Mouse (Mus musculus): ENCODE data around the gene Mlst8. TPM values are rescaled to one million over a fixed set of nuclear protein-coding genes. Genes with fewer than 3 reads are reported as not detected.

Mlst8 gene
- total and polyA plus RNA-seq, 3 experiments, result 10.0 to 24.7 (median 14.0) TPM

- no peaks in the 10 kb centered on the region for H3K27me3 ChIP-seq (replicated peaks)
- H3K27ac ChIP-seq (ENCODE audit: insufficient read depth, low read depth), result no peak overlapping the region
- H3K4me1 ChIP-seq (ENCODE audit: control insufficient read depth in 1 of 2, insufficient read depth in 2 of 2), result peaks cover 12 to 30% of the 10 kb centered on the region in 2 experiments; a peak in 3 of 4 replicates
- in situ Hi-C loops (cut with MboI; ENCODE audit: low pct_ligation_motif_present, low pct_unique_long_range_greater_than_20kb, low sequenced_read_pairs), result loop anchor here (5.0 kb wide), 1 partner anchor 55 kb away; the partner anchor contains the start of gene Rab26
- no peak overlapping the region for H3K4me3 ChIP-seq (replicated peaks in 1 of 3; ENCODE audit: low read depth in 2 of 3, low read length in 2 of 3, poor library complexity in 1 of 3)
- TF ChIP-seq BHLHE40 (IDR thresholded peaks at IDR 0.05; ENCODE audit: low read depth, low read length), result no peak
- no peak for TF ChIP-seq MAZ (IDR thresholded peaks at IDR 0.05; ENCODE audit: low read depth, low read length)
- no peak for TF ChIP-seq UBTF (IDR thresholded peaks at IDR 0.05; ENCODE audit: low read depth, low read length)
- no peak for TF ChIP-seq EP300 (IDR thresholded peaks at IDR 0.05; ENCODE audit: low read length)
- TF ChIP-seq RCOR1 (conservative IDR thresholded peaks at IDR 0.05; ENCODE audit: low read depth, low read length), result no peak
- TF ChIP-seq GABPA (IDR thresholded peaks at IDR 0.05; ENCODE audit: insufficient replicate concordance, low read depth, low read length), result no peak
- no peak for TF ChIP-seq ZMIZ1 (IDR thresholded peaks at IDR 0.05; ENCODE audit: low read depth, low read length)
- H3K4me2 ChIP-seq (ENCODE audit: insufficient read depth, low read depth, poor library complexity, severe bottlenecking), result no peak overlapping the region
- H3K36me3 ChIP-seq (replicated peaks in 1 of 2; ENCODE audit: control insufficient read depth in 1 of 2, insufficient read depth in 1 of 2, low read length in 1 of 2), result peaks cover 39 to 56% of the 10 kb centered on the region in 2 experiments
- H3K9me3 ChIP-seq (replicated peaks; ENCODE audit: low read length), result no peaks in the 10 kb centered on the region
- H3K79me2 ChIP-seq (replicated peaks; ENCODE audit: control insufficient read depth, extremely low read depth, insufficient read depth, poor library complexity, severe bottlenecking), result no peaks in the 10 kb centered on the region
- dilution Hi-C loops (cut with MboI; ENCODE audit: extremely low pct_ligation_motif_present, extremely low pct_unique_long_range_greater_than_20kb, low sequenced_read_pairs), result no loop called here
- DNase-seq (ENCODE audit: extremely low read depth), result no peak
- peak overlapping the region; percentile 61; the same call in 1 of the 2 replicates for H3K9ac ChIP-seq (ENCODE audit: insufficient read depth, low read depth)
These were observed 1.6 kb downstream of the Mlst8 start for GRCm38 (mm10) chr17:24477053-24477984.

- H3K36me3 ChIP-seq (replicated peaks in 1 of 2; ENCODE audit: control insufficient read depth in 1 of 2, insufficient read depth in 1 of 2, low read length in 1 of 2), result peaks cover 39 to 62% of the 10 kb centered on the region in 2 experiments
- peaks cover 12 to 38% of the 10 kb centered on the region in 2 experiments; a peak in 3 of 4 replicates for H3K4me1 ChIP-seq (ENCODE audit: control insufficient read depth in 1 of 2, insufficient read depth in 2 of 2)
- in situ Hi-C loops (cut with MboI; ENCODE audit: low pct_ligation_motif_present, low pct_unique_long_range_greater_than_20kb, low sequenced_read_pairs), result loop anchor here (5.0 kb wide), 1 partner anchor 56 kb away; the partner anchor contains the start of gene Rab26
- DNase-seq (ENCODE audit: extremely low read depth), result no peak
- H3K27ac ChIP-seq (ENCODE audit: insufficient read depth, low read depth), result no peak overlapping the region
- no peak overlapping the region for H3K4me3 ChIP-seq (replicated peaks in 1 of 3; ENCODE audit: low read depth in 2 of 3, low read length in 2 of 3, poor library complexity in 1 of 3)
- H3K9me3 ChIP-seq (replicated peaks; ENCODE audit: low read length), result no peaks in the 10 kb centered on the region
- peaks cover 2% of the 10 kb centered on the region; the same call in 1 of the 2 replicates for H3K79me2 ChIP-seq (replicated peaks; ENCODE audit: control insufficient read depth, extremely low read depth, insufficient read depth, poor library complexity, severe bottlenecking)
- TF ChIP-seq EP300 (IDR thresholded peaks at IDR 0.05; ENCODE audit: low read length), result no peak
- no peak for TF ChIP-seq ZNF384 (IDR thresholded peaks at IDR 0.05; ENCODE audit: low read depth, low read length)
- TF ChIP-seq GABPA (IDR thresholded peaks at IDR 0.05; ENCODE audit: insufficient replicate concordance, low read depth, low read length), result no peak
- TF ChIP-seq MAZ (IDR thresholded peaks at IDR 0.05; ENCODE audit: low read depth, low read length), result no peak
- H3K9ac ChIP-seq (ENCODE audit: insufficient read depth, low read depth), result no peak overlapping the region
- no peaks in the 10 kb centered on the region for H3K27me3 ChIP-seq (replicated peaks)
- no peak overlapping the region for H3K4me2 ChIP-seq (ENCODE audit: insufficient read depth, low read depth, poor library complexity, severe bottlenecking)
- dilution Hi-C loops (cut with MboI; ENCODE audit: extremely low pct_ligation_motif_present, extremely low pct_unique_long_range_greater_than_20kb, low sequenced_read_pairs), result no loop called here
These were observed 2.7 kb downstream of the Mlst8 start for GRCm38 (mm10) chr17:24476022-24476776.

All from CH12.LX (cell line).